Mouse (Mus musculus): ENCODE measurements around the gene Plekhj1.

The Plekhj1 gene

GRCm38 (mm10) chr10:80805925-80806324 is 7.5 kb upstream of the Plekhj1 start:
- peak; percentile 52 for DNase-seq (ENCODE audit: low spot score)

- DNase-seq (ENCODE audit: low spot score) = no peak
Measured at GRCm38 (mm10) chr10:80805322-80805721, 6.9 kb upstream of the Plekhj1 start.

- no peak for DNase-seq (ENCODE audit: low spot score)
Measured at GRCm38 (mm10) chr10:80804916-80805315, 6.5 kb upstream of the Plekhj1 start, which contains the start of gene Amh. TSS of gene Amh (plus strand) at chr10:80805243.

GRCm38 (mm10) chr10:80804340-80804739 is 5.9 kb upstream of the Plekhj1 start:
- no peak for DNase-seq (ENCODE audit: low spot score)

GRCm38 (mm10) chr10:80802996-80803395 is 4.6 kb upstream of the Plekhj1 start:
- DNase-seq (ENCODE audit: low spot score) = no peak

GRCm38 (mm10) chr10:80802204-80802912 is 3.9 kb upstream of the Plekhj1 start:
- no peak for DNase-seq (ENCODE audit: low spot score)

- DNase-seq (ENCODE audit: low spot score) = peak; percentile 29
Measured at GRCm38 (mm10) chr10:80799070-80799566, 692 bp upstream of the Plekhj1 start.

- DNase-seq (ENCODE audit: low spot score) = peak; percentile 82
Measured at GRCm38 (mm10) chr10:80797186-80798149, 958 bp downstream of the Plekhj1 start.

GRCm38 (mm10) chr10:80796307-80796848 is 2.0 kb downstream of the Plekhj1 start:
- DNase-seq (ENCODE audit: low spot score) = no peak

GRCm38 (mm10) chr10:80794750-80795149 is 3.7 kb downstream of the Plekhj1 start:
- DNase-seq (ENCODE audit: low spot score) = no peak

- no peak for DNase-seq (ENCODE audit: low spot score)
Measured at GRCm38 (mm10) chr10:80793803-80794202, 4.6 kb downstream of the Plekhj1 start.

GRCm38 (mm10) chr10:80793033-80793784 is 5.2 kb downstream of the Plekhj1 start:
- DNase-seq (ENCODE audit: low spot score) = no peak

- DNase-seq (ENCODE audit: low spot score) = no peak
Measured at GRCm38 (mm10) chr10:80792175-80793032, 6.0 kb downstream of the Plekhj1 start.

GRCm38 (mm10) chr10:80791476-80792174 is 6.8 kb downstream of the Plekhj1 start:
- no peak for DNase-seq (ENCODE audit: low spot score)

- DNase-seq (ENCODE audit: low spot score) = no peak
Measured at GRCm38 (mm10) chr10:80790761-80791404, 7.5 kb downstream of the Plekhj1 start.

GRCm38 (mm10) chr10:80787517-80787916 is 10.9 kb downstream of the Plekhj1 start:
- DNase-seq (ENCODE audit: low spot score) = no peak

- no peak for DNase-seq (ENCODE audit: low spot score)
Measured at GRCm38 (mm10) chr10:80785963-80786362, 12.5 kb downstream of the Plekhj1 start.

- no peak for DNase-seq (ENCODE audit: low spot score)
Measured at GRCm38 (mm10) chr10:80784871-80785270, 13.6 kb downstream of the Plekhj1 start.

- no peak for DNase-seq (ENCODE audit: low spot score)
Measured at GRCm38 (mm10) chr10:80784302-80784701, 14.1 kb downstream of the Plekhj1 start.

GRCm38 (mm10) chr10:80779565-80779964 is 18.9 kb downstream of the Plekhj1 start:
- DNase-seq (ENCODE audit: low spot score) = no peak
